Mouse (Mus musculus): ENCODE measurements around the gene Sytl3. TPM values are rescaled to one million over a fixed set of nuclear protein-coding genes. Genes with fewer than 3 reads are reported as not detected.
A peak's percentile ranks its signal among the peaks of the same experiment; 100 is the strongest.
"Not testable (repeated sequence)": the region's sequence is repeated elsewhere in the genome, so short reads cannot be mapped to it uniquely, and the experiment has no call there.

Gene Sytl3
- polyA plus RNA-seq, 1 experiment from 2014 or later = 1.1 TPM

DNA sequence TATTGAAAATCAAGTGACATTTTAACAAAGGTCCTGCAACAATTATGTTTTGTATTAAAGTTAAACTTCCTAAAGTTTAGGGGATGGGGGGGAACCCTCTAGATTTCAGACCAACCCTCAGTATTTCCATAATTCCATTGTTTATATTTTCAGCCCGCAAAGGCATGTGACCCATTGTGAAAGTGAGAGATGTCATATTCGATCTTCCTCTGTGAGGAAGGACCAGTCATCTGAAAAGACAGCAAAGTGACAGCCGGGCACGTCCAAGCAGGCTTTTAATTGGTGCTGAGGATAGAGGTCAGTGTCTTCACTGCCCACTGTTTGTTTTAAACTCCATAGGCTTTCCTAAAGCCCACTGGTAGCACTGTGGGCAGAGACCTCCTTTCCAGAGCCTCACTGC is 22.8 kb downstream of the Sytl3 start:
- H3K27ac ChIP-seq; H3K4me2 ChIP-seq; ATAC-seq (ENCODE audit: borderline replicate concordance, extremely low read depth, low FRiP score, low TSS enrichment); H3K9me3 ChIP-seq; H3K4me3 ChIP-seq; H3K36me3 ChIP-seq; H3K27me3 ChIP-seq; H3K4me1 ChIP-seq; H3K9ac ChIP-seq: not testable (repeated sequence)
- 49% methylated on average over 4 of the region's 4 CpGs for WGBS

DNA sequence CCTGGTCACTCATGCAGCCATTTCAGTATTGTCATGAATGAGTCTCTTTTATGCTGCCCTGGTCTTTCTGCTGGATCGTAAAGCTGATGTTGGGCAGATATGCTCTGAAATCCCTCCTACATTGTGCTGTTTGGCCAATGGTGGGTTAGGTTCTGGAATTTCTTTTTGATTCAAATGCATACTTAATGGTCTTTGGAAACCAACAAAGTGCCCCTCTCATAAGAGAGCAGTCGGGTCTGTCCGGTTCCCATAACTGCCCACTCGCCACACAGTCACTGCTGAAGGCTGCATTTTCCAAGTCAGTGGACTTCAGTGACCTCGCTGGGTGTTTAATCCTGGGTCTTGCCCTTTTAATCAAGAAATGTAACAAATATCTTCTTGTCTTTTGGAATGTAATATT is 24.8 kb downstream of the Sytl3 start:
- WGBS = 83% methylated on average over 1 of the region's 5 CpGs
- H3K27me3 ChIP-seq; H3K9me3 ChIP-seq; H3K4me1 ChIP-seq; ATAC-seq (ENCODE audit: borderline replicate concordance, extremely low read depth, low FRiP score, low TSS enrichment); H3K4me3 ChIP-seq; H3K27ac ChIP-seq; H3K9ac ChIP-seq; H3K4me2 ChIP-seq; H3K36me3 ChIP-seq: not testable (repeated sequence)

DNA sequence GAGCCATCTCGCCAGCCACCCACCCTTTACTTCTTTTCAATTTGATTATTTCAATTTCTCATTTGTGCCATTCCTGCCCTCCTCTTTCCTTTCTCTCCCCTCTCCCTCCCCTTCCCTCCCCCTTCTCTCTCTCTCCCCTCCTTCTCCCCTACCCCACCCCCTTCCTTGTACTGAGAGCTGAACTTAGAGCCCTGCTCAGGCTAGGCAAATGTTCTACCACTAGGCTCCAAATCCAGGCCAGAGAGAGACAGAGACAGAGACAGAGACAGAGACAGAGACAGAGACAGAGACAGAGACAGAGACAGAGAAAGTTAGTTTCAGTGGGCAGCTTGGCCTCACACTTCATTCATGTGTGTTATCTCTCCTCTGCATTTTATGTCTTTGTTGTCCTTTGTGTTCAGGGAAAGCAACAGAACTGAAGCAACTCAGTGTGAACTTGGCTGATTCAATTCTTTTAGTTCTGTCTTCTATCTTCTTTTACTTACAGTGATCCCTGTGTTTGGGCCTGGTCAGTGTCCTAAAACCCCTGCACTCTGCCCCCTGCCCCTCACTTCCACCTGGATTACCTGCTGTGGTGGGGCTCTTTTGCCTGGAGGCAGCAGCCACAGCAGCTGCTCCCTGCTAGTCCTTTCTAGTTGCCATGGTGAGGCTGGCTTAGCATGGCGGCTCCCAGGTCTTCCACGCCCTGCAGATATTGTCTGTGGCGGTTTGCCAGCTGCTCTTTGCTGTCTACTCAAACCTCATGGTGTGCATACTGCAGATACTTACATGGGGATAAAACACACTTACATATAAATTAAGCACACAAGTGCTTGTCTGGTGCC is 25.8 kb downstream of the Sytl3 start:
- not testable (repeated sequence) for H3K9ac ChIP-seq, H3K9me3 ChIP-seq, H3K27me3 ChIP-seq, H3K4me3 ChIP-seq, H3K4me1 ChIP-seq, H3K27ac ChIP-seq, H3K4me2 ChIP-seq, H3K36me3 ChIP-seq
- WGBS = no CpG with 5 or more reads among the region's 4 CpGs
- ATAC-seq (ENCODE audit: borderline replicate concordance, extremely low read depth, low FRiP score, low TSS enrichment) = peak; percentile 83; the same call in 1 of the 2 replicates

DNA sequence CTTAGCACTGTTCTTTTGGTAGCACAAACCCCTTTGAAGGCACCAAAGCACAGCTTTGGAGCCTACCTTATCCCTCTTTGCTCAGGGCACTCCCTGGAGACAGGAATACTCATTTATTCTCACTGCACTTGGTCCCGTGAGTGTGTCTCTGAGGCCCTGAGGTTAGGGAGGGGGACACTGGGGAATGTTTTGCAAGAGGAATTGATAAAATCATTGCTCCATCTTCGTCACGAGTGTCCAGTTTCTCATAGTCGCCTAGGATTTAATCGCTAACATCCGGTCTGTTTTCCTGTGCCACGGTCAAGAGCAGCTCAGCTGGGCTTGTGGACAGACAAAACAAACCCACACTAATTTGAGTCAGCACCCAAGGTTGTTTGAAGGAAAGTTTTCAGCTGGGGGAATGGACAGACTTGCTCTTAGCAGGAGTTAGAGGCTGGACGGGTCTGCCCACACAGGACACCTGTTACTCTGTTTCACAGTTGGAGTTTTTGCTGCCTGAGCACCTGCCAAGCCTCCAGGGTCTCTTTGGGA is 26.5 kb downstream of the Sytl3 start:
- not testable (repeated sequence) for H3K4me1 ChIP-seq, H3K4me2 ChIP-seq, H3K9me3 ChIP-seq, H3K27ac ChIP-seq, H3K27me3 ChIP-seq, H3K36me3 ChIP-seq, H3K4me3 ChIP-seq, H3K9ac ChIP-seq
- peak; percentile 49; the same call in 1 of the 2 replicates for ATAC-seq (ENCODE audit: borderline replicate concordance, extremely low read depth, low FRiP score, low TSS enrichment)
- whole genome bisulfite sequencing = 25% methylated on average over 4 of the region's 8 CpGs

DNA sequence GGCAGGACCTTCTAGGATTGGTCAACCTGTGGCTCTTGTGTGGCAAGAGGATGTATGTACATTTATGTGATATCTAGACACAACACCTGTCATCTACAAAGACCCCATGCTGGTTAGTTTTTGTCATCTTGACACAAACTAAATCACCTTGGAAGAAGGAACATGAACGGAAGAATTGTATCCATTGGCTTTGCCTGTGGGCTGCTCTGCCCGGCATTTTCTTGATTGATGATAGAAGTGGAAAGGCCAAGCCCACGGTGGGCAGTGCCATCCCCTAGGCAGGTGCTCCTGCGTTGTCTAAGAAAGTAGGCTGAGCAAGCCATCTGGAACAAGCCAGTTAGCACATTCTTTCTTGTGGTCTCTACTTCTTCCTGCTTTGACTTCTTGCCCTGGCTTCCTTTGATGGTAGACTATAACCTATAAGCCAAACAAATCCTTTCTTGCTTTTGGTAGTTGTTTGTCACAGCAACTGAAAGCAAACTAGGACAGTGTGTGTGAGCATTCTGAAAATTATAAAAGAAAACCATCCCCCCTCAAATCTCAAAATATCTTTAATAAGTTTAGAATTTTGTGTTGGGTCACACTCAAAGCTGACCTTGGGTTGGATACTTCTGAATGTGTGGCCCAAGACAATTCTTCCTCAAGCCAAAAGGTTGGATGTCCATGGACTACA is 27.5 kb downstream of the Sytl3 start:
- 91% methylated on average over 2 of the region's 4 CpGs for WGBS
- not testable (repeated sequence) for H3K4me1 ChIP-seq; H3K36me3 ChIP-seq; H3K4me3 ChIP-seq; ATAC-seq (ENCODE audit: borderline replicate concordance, extremely low read depth, low FRiP score, low TSS enrichment); H3K9ac ChIP-seq; H3K27me3 ChIP-seq; H3K27ac ChIP-seq; H3K9me3 ChIP-seq; H3K4me2 ChIP-seq

DNA sequence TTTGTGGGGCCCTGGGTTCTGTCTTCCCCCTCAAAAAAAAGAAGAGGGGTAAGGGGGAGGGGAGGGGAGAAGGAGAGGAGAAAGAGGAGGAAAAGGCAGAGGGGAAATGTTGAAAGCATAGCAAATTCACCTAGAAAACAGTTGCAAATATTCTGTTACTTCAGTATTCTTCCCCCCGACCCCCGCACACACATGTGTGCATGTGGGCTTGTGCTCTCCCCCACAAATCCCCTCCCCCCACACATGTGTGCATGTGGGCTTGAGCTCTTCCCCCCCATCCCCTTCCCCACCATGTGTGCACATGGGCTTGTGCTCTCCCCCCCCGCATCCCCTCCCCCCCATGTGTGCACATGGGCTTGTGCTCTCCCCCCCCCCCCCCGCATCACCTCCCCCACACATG is 30.5 kb downstream of the Sytl3 start:
- not testable (repeated sequence) for H3K4me2 ChIP-seq; H3K4me1 ChIP-seq; H3K9ac ChIP-seq; H3K27me3 ChIP-seq; ATAC-seq (ENCODE audit: borderline replicate concordance, extremely low read depth, low FRiP score, low TSS enrichment); H3K36me3 ChIP-seq; H3K27ac ChIP-seq; H3K4me3 ChIP-seq; H3K9me3 ChIP-seq
- 83% methylated on average over 2 of the region's 4 CpGs for WGBS

DNA sequence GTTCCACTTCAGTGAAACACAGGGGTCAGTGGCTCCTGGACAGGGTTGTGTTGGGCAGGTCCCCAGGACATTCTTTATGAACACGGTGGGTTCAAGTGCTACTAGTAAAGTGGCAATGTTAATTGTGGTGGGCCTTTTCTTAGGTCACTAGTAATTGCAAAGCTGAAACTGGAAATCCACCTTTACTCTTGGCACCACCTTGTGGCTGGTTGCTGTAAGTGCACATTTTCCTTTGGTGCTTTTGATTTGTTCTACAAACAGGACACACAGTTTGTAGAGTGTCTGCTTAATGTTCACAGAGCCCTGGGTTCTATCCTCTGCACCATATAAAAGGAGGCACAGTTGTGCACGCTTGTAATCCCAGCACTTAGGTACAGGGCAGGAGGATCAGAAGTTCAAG is 32.7 kb downstream of the Sytl3 start:
- H3K4me2 ChIP-seq; H3K27ac ChIP-seq; ATAC-seq (ENCODE audit: borderline replicate concordance, extremely low read depth, low FRiP score, low TSS enrichment); H3K9ac ChIP-seq; H3K36me3 ChIP-seq; H3K4me1 ChIP-seq; H3K27me3 ChIP-seq; H3K9me3 ChIP-seq; H3K4me3 ChIP-seq: not testable (repeated sequence)
- 9% methylated on average over 2 of the region's 2 CpGs for WGBS

DNA sequence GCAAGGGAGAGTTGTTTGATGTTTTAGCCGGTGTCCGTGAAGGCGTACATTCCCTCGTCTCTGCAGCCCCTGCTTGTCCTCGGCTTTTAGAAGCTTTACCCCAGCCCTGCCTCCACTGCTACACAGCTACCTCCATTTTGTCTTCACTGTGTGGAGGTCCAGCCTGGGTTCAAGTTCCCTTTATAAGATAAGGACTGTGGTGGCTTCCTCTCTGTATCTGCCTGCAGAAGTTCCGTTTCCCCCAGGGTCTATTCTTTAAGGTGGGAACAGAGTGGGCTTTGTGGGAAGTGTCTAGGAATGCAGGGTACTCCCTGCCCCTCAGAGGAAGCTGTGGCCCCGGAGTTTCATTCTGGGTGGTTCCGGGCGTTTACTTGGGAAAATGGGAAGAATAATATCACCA is 36.8 kb downstream of the Sytl3 start:
- not testable (repeated sequence) for H3K36me3 ChIP-seq; H3K9ac ChIP-seq; H3K4me1 ChIP-seq; H3K4me3 ChIP-seq; H3K9me3 ChIP-seq; H3K4me2 ChIP-seq; H3K27ac ChIP-seq; H3K27me3 ChIP-seq; ATAC-seq (ENCODE audit: borderline replicate concordance, extremely low read depth, low FRiP score, low TSS enrichment)
- WGBS = 71% methylated on average over 9 of the region's 9 CpGs

DNA sequence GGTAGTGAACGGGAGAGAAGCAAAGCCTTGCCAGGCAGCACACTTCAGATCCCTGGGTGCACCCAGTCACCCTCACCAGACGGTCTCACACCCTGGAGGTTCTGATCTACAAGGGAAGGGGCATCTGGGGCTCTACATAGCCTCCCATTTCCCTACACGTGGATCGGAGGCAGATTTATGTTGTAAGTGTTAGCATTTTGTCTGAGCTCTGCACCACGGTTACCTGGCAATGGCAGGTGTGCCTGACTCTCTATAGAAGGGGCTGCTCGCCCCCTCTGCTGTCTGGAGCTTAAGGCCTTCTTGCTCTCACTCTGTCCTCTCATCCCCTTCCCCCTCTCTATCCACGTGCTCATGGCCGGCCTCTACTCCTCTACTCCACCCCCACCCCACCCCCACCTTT is 37.6 kb downstream of the Sytl3 start:
- 0 out of 2 replicates have a peak, but pooled peaks have one; percentile 17 for ATAC-seq (ENCODE audit: borderline replicate concordance, extremely low read depth, low FRiP score, low TSS enrichment)

DNA sequence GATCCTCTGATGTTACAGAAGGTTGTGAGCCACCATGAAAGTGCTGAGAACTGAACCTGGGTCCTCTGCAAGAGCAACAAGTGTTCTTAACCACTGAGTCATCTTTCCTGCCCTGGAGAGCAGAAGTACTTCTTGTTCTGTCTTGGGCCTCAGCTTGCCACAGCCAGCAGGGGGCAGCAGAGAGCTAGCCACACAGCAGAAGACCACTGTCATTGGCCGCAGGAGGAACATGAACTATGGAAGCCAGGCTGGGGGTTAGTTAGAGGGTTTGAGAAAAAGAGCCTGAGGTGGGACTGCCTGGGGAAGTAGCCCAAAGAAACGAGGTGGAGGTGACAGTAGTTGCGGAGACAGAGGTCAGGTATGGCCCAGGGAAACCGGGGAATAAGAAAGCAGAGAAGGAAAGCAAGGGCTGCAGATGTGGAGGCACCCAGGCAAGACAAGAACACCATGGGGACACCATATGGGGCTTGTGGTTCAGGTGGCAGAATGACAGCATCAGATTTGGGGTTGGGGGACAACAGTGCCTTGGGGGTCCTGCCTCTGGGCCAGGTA is 38.4 kb downstream of the Sytl3 start:
- not testable (repeated sequence) for H3K4me2 ChIP-seq, H3K9me3 ChIP-seq, H3K4me3 ChIP-seq, H3K4me1 ChIP-seq, H3K36me3 ChIP-seq, H3K27me3 ChIP-seq, H3K27ac ChIP-seq, H3K9ac ChIP-seq
- peak; percentile 50; the same call in 1 of the 2 replicates for ATAC-seq (ENCODE audit: borderline replicate concordance, extremely low read depth, low FRiP score, low TSS enrichment)
- 25% methylated on average over 4 of the region's 4 CpGs for WGBS

More for the DNA sequence above, 37.6 kb downstream of the Sytl3 start:
- H3K27ac ChIP-seq, H3K27me3 ChIP-seq, H3K4me3 ChIP-seq, H3K4me2 ChIP-seq, H3K36me3 ChIP-seq, H3K4me1 ChIP-seq, H3K9me3 ChIP-seq, H3K9ac ChIP-seq: not testable (repeated sequence)
- 49% methylated on average over 8 of the region's 8 CpGs for WGBS

DNA sequence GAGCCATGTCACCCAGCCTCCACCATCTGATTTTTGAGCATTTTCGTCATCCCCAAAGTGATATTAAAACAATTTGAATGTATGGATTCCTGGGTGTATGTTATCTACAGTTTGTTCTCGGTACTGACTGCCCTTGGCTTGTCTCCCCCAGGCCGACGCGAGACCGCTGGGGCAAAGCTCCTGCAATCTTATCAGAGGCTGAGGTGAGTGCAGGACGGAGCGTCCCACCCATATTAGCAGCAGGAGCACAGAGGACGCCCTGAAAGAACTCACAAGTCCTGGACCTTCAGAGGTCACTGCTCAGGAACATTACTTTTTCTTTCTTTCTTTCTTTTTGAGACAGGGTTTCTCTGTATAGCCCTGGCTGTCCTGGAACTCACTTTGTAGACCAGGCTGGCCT is 40.6 kb downstream of the Sytl3 start:
- ATAC-seq (ENCODE audit: borderline replicate concordance, extremely low read depth, low FRiP score, low TSS enrichment); H3K27ac ChIP-seq; H3K4me3 ChIP-seq; H3K36me3 ChIP-seq; H3K4me1 ChIP-seq; H3K27me3 ChIP-seq; H3K9ac ChIP-seq; H3K4me2 ChIP-seq; H3K9me3 ChIP-seq: not testable (repeated sequence)
- 79% methylated on average over 9 of the region's 9 CpGs for WGBS

DNA sequence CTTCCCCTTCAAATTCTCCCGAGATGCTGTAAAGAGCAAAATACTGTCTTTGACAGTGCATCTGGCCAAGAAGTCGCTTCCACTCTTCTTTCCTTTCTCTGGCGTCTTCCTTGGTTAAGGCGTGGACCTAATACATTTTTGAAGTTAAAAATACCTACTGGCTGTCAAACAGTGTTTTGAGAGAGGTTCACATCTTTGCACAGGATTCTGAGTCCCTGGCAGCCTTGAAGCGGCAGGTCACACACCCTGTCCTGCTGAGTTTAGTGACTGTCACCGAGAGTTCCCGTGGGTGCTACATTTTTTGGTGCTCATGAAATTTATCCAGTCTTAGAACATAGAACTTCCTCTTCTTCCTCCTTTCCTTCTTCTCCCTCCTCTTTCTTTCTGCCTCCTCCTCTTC is 41.2 kb downstream of the Sytl3 start:
- not testable (repeated sequence) for H3K4me1 ChIP-seq; H3K4me3 ChIP-seq; H3K36me3 ChIP-seq; H3K27ac ChIP-seq; H3K4me2 ChIP-seq; ATAC-seq (ENCODE audit: borderline replicate concordance, extremely low read depth, low FRiP score, low TSS enrichment); H3K27me3 ChIP-seq; H3K9me3 ChIP-seq; H3K9ac ChIP-seq
- 65% methylated on average over 4 of the region's 7 CpGs for WGBS
